Mouse (Mus musculus): ENCODE data around the gene Tubgcp6. TPM values are rescaled to one million over a fixed set of nuclear protein-coding genes. Genes with fewer than 3 reads are reported as not detected.

The Tubgcp6 gene
- polyA plus RNA-seq, 1 experiment = 3.9 TPM

GRCm38 (mm10) chr15:89131316-89131715 is 8.4 kb upstream of the Tubgcp6 start:
- Histone ChIP-seq H3K4me3 (ENCODE audit: insufficient read depth, low read depth, low read length) (no peak overlapping the region), H3K4me1 (ENCODE audit: control insufficient read depth, insufficient read depth, insufficient read length, low read length) (peaks cover 10% of the 10 kb centered on the region), H3K27ac (replicated peaks; ENCODE audit: low read depth, low read length) (no peak overlapping the region)

DNA sequence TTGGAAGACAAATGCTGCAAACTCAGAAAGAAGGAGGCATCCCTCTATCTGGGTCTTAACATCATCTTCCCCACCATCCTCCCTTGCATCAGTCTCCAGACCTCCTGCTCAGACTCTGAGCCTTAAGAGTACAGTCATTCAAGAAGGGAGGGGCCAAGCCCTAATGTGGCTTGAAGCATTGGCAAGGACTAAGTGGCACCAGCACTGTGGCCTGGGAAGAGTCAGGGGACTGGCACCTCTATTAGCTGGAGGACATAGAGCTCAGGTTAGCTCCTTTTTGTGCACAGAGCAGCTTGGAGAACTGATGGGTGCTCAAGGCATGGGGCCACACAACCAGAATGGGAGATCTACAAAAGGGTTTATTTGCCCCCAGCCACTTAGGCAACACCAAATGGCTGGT is 7.3 kb upstream of the Tubgcp6 start:
- Histone ChIP-seq H3K27ac (replicated peaks; ENCODE audit: low read depth, low read length) (no peak overlapping the region), H3K4me3 (ENCODE audit: insufficient read depth, low read depth, low read length) (no peak overlapping the region), H3K4me1 (ENCODE audit: control insufficient read depth, insufficient read depth, insufficient read length, low read length) (peaks cover 10% of the 10 kb centered on the region)

- H3K4me3 ChIP-seq (ENCODE audit: insufficient read depth, low read depth, low read length) = peak within 1 kb of the TSS; percentile 85
These were observed 5.8 kb upstream of the Tubgcp6 start, which contains the start of gene Hdac10 for GRCm38 (mm10) chr15:89128382-89129350. Hdac10 (minus strand) TSS chr15:89128700.

DNA sequence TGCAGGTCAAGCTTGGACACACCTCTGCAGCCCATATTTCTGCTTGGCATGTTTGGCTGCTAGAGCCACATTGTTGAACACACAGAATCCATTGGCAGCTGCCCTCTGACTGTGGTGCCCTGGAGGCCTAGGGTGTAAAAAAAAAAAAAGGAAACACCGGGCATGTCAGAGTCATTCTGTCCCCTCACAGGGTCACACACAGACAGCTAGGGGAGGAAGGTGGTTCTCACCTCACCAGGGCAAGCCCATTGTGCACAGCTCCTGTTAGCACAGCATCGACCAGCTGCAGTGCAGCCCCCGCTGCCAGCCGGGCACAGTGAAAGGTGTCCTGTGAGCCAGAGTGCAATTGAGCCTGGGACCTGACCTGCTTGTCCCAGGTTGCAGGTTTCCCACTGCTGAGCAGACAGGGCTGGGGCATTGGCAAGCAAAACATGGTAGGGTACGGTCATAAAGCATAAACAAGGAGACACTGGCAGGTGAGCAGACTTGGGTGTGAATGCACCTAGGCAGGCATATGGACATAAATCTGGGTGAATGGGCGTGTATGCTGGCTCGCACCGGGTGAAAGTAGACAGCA is 4.5 kb upstream of the Tubgcp6 start:
- Histone ChIP-seq H3K4me1 (ENCODE audit: control insufficient read depth, insufficient read depth, insufficient read length, low read length) (peaks cover 15% of the 10 kb centered on the region), H3K4me3 (ENCODE audit: insufficient read depth, low read depth, low read length) (peak overlapping the region; percentile 85), H3K27ac (replicated peaks; ENCODE audit: low read depth, low read length) (no peak overlapping the region)

More at GRCm38 (mm10) chr15:89128382-89129350, 5.8 kb upstream of the Tubgcp6 start, which contains the start of gene Hdac10:
- peaks cover 10% of the 10 kb centered on the region for H3K4me1 ChIP-seq (ENCODE audit: control insufficient read depth, insufficient read depth, insufficient read length, low read length)
- peak within 1 kb of the TSS; percentile 87 for H3K27ac ChIP-seq (replicated peaks; ENCODE audit: low read depth, low read length)

- H3K27ac ChIP-seq (replicated peaks; ENCODE audit: low read depth, low read length) = no peak overlapping the region
- H3K4me1 ChIP-seq (ENCODE audit: control insufficient read depth, insufficient read depth, insufficient read length, low read length) = peaks cover 23% of the 10 kb centered on the region
- H3K4me3 ChIP-seq (ENCODE audit: insufficient read depth, low read depth, low read length) = no peak overlapping the region
These were observed 3.7 kb upstream of the Tubgcp6 start for GRCm38 (mm10) chr15:89126622-89127021.

DNA sequence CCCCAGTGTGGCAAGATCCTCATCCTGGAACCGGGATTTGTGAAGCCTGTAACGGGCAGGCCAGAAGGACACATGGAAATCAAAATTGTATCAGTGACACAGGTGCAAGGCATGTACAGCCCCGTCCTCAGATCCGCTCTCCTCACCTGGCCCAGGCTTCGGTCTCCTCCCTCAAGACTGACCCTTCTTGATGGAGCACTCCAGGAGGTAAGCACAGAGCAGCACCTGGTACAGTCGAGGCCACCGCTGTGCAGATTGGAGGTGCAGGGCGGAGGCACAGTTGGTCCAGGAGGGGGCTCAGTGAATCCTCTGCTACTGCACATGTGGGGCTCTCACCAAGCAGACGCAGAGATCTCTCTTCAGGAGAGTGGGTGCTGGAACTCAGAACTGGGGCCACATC is 2.4 kb upstream of the Tubgcp6 start:
- Histone ChIP-seq H3K4me1 (ENCODE audit: control insufficient read depth, insufficient read depth, insufficient read length, low read length) (peaks cover 23% of the 10 kb centered on the region), H3K27ac (replicated peaks; ENCODE audit: low read depth, low read length) (no peak overlapping the region), H3K4me3 (ENCODE audit: insufficient read depth, low read depth, low read length) (no peak overlapping the region)

- Histone ChIP-seq H3K4me3 (ENCODE audit: insufficient read depth, low read depth, low read length) (no peak overlapping the region), H3K4me1 (ENCODE audit: control insufficient read depth, insufficient read depth, insufficient read length, low read length) (peaks cover 23% of the 10 kb centered on the region), H3K27ac (replicated peaks; ENCODE audit: low read depth, low read length) (no peak overlapping the region)
These were observed 1.4 kb upstream of the Tubgcp6 start for GRCm38 (mm10) chr15:89124312-89124711.

DNA sequence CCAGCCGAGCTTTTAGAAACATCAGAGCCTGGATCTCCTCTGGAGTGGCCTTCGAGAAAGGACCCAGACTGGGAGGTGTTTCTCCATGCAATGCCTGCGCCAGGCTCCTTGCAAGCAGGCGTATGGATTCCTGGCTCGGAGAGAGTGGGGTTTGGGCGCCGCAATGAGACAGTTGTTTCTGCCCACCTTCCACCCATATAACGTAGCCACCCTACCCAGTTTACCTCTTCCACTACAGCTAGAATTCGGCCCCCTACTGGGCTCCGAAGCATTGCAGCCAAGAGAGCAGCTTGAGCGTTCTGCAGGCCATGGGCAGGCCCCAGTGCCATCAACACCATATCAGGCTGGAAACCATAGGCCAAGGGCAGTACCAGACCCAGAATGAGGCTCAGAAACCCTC is 683 bp upstream of the Tubgcp6 start:
- Histone ChIP-seq H3K4me1 (ENCODE audit: control insufficient read depth, insufficient read depth, insufficient read length, low read length) (peaks cover 20% of the 10 kb centered on the region), H3K4me3 (ENCODE audit: insufficient read depth, low read depth, low read length) (peak overlapping the region; percentile 88; the same call in 1 of the 2 replicates), H3K27ac (replicated peaks; ENCODE audit: low read depth, low read length) (no peak overlapping the region)

- H3K4me3 ChIP-seq (ENCODE audit: insufficient read depth, low read depth, low read length) = no peak overlapping the region
These were observed 4.9 kb downstream of the Tubgcp6 start for GRCm38 (mm10) chr15:89118007-89118406.

DNA sequence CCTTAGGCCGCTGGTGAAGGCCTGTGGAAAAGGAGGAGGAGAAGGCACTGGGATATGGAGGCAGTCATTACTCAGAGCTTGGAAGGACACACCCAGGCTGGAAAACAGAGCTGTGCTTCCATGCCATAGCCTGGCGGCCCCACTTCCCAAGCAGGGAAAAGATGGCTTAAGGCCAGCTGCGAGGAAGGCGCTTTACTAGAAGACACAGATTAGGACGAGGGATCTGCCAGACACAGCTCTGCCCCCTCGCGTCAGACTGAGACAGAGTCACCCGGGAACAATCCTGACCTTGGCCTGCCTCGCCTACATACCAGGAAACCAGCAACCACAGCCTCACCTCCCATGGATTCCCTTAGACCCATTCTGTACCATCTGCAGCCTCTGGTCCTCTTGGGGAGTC is 12.8 kb downstream of the Tubgcp6 start:
- no peaks in the 10 kb centered on the region for H3K4me1 ChIP-seq (ENCODE audit: control insufficient read depth, insufficient read depth, insufficient read length, low read length)
- no peak overlapping the region for H3K27ac ChIP-seq (replicated peaks; ENCODE audit: low read depth, low read length)
- H3K4me3 ChIP-seq (ENCODE audit: insufficient read depth, low read depth, low read length) = no peak overlapping the region

More at GRCm38 (mm10) chr15:89118007-89118406, 4.9 kb downstream of the Tubgcp6 start:
- Histone ChIP-seq H3K4me1 (ENCODE audit: control insufficient read depth, insufficient read depth, insufficient read length, low read length) (peaks cover 8% of the 10 kb centered on the region), H3K27ac (replicated peaks; ENCODE audit: low read depth, low read length) (no peak overlapping the region)

- no peak overlapping the region for H3K4me3 ChIP-seq (ENCODE audit: insufficient read depth, low read depth, low read length)
- no peaks in the 10 kb centered on the region for H3K4me1 ChIP-seq (ENCODE audit: control insufficient read depth, insufficient read depth, insufficient read length, low read length)
- H3K27ac ChIP-seq (replicated peaks; ENCODE audit: low read depth, low read length) = no peak overlapping the region
These were observed 15.9 kb downstream of the Tubgcp6 start for GRCm38 (mm10) chr15:89106976-89107375.

DNA sequence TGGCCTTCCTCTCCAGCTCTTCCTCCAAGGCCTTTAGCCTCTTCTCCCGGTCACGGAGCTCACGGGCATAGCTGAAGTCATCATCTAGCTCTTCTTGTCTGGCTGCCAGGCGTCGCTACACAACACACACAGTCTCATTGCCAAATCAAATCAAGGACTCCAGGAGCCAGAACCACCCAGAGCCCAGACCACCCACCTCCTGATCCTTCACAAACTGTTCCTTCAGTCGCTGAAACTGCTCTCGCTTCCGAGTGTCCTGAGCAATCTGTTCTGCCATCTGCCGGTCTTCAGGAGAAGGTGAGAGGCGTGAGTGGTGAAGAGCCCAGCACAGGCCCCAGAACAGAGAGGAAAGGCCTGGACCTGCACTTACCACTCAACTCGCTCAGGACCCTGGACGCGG is 16.8 kb downstream of the Tubgcp6 start:
- Histone ChIP-seq H3K27ac (replicated peaks; ENCODE audit: low read depth, low read length) (no peak overlapping the region), H3K4me1 (ENCODE audit: control insufficient read depth, insufficient read depth, insufficient read length, low read length) (no peaks in the 10 kb centered on the region), H3K4me3 (ENCODE audit: insufficient read depth, low read depth, low read length) (no peak overlapping the region)

- Histone ChIP-seq H3K4me3 (ENCODE audit: insufficient read depth, low read depth, low read length) (no peak overlapping the region), H3K4me1 (ENCODE audit: control insufficient read depth, insufficient read depth, insufficient read length, low read length) (no peaks in the 10 kb centered on the region), H3K27ac (replicated peaks; ENCODE audit: low read depth, low read length) (no peak overlapping the region)
These were observed 18.5 kb downstream of the Tubgcp6 start for GRCm38 (mm10) chr15:89104425-89104824.

GRCm38 (mm10) chr15:89103921-89104320 is 19.0 kb downstream of the Tubgcp6 start:
- no peaks in the 10 kb centered on the region for H3K4me1 ChIP-seq (ENCODE audit: control insufficient read depth, insufficient read depth, insufficient read length, low read length)
- no peak overlapping the region for H3K27ac ChIP-seq (replicated peaks; ENCODE audit: low read depth, low read length)
- H3K4me3 ChIP-seq (ENCODE audit: insufficient read depth, low read depth, low read length) = no peak overlapping the region

DNA sequence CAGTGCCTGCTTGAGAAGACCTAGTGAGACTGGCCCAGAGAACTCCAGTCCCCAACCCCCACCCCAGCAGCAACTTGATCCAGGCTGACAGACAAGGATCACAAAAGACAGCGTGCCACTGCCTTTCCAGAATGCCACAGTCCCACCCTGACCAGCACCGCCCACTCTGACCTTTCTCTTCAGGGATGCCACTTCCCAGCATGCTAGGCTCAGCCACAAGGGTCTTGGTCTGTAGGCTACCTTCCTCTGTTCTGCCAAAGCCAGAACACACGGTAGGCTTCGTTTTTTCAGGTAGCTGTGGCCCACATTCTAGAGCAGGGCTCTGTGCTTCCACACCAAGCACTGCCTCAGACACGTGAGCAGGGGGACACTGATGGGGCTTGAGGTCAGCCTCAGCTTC is 20.3 kb downstream of the Tubgcp6 start:
- Histone ChIP-seq H3K4me1 (ENCODE audit: control insufficient read depth, insufficient read depth, insufficient read length, low read length) (no peaks in the 10 kb centered on the region), H3K27ac (replicated peaks; ENCODE audit: low read depth, low read length) (no peak overlapping the region)

More for the DNA sequence above, 20.3 kb downstream of the Tubgcp6 start:
- H3K4me3 ChIP-seq (ENCODE audit: insufficient read depth, low read depth, low read length) = no peak overlapping the region
